Mouse (Mus musculus) kidney, adult 2 months (tissue): ENCODE measurements around the gene Akap2.

Experiments
- CTCF ChIP-seq: fragments of 200-500 bp; conservative IDR thresholded peaks from 2 replicates; pipeline ENCODE4 v1.5.1; 2011; ENCODE audit warnings: low read depth, mild to moderate bottlenecking, control low read depth, low read length, moderate library complexity, mixed read lengths; ENCODE audit not compliant: insufficient read depth, insufficient read length
- POLR2A ChIP-seq: fragments of 200-500 bp; IDR thresholded peaks from one replicate; pipeline ENCODE4 v1.6.1; 2011; ENCODE audit warnings: low read depth, low read length, control low read depth

DNA sequence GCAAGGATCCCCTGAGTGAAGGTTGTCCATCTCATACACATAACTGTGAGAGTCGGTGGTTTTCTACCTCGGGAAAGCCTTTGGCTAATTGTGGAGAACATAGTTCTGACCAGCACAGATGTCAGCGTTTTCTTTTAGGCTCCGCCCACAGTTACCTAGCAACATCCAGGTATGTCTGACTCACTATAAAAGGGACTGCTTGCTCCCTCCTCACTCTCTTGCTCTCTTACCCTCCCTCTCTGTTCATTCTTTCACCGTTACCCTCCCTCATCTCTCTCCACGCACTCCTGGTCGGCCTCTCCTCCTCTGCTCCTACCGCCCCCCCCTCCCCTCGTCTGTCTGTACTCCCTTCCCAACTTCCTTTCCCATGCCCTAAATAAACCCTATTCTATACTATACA lies 187.2 kb downstream of the Akap2 start:
- TF ChIP-seq CTCF = no peak
- no peak for TF ChIP-seq POLR2A
